Comparison of ENCODE assay signal across 21 mouse cellular contexts in the genomic region with DNA sequence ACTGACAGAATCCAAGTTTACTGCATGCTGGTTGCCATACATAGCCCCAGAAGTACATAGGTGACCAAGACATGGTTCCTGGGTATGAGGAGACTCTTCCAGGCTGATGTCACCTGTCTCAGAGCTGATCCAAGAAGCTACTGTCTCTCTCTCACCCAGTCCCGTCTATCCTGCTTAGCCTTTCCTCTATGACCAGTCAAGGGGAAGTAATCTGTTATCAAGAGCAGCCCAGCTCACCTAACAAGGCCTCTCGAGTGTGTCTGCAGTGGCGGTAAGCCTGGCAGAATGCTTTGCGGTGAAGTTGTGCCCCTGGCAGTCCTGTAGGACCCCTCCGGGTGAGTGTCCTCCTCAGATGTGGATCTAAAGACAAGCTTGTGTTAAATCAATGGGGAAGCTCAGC.
DNase-seq lines count a peak whose midpoint lies in the region; ATAC-seq and TF ChIP-seq lines count a peak whose summit lies in the region.
"Had no signal": no experiment of that assay in that cellular context is flagged by ENCODE, and none has a peak within 500 bp of the region (broad histone marks: within the 10 kb centered on the region; RNA-seq: fewer than 3 reads in every experiment).

No protein-coding gene starts in this region.

- no peak overlapping the region for H3K4me3 ChIP-seq in forebrain, embryonic 13.5 days
- H3K4me3 ChIP-seq in forebrain, embryonic 12.5 days (replicated peaks), result no peak overlapping the region
- no peak overlapping the region for H3K4me3 ChIP-seq in MEL (ENCODE audit: control insufficient read depth in 1 of 2, insufficient read depth in 1 of 2, low read depth in 2 of 2, low read length in 2 of 2)
- no peak overlapping the region for H3K4me3 ChIP-seq in cerebellum, adult 2 months (replicated peaks; ENCODE audit: insufficient read depth, low read depth, low read length)
- H3K4me3 ChIP-seq: embryonic facial prominence, embryonic 10.5 days; embryonic facial prominence, embryonic 12.5 days had no signal

- no peak for ATAC-seq in forebrain, embryonic 13.5 days
- no peak for ATAC-seq in forebrain, embryonic 12.5 days (ENCODE audit: low FRiP score)
- ATAC-seq: activated CD4-positive, CD25-positive, alpha-beta regulatory T cell, adult 4 months; forebrain, embryonic 14.5 days; forebrain, postnatal 0 days; Patski had no signal

- no peak for TF ChIP-seq POLR2A in MEL (IDR thresholded peaks at IDR 0.05; ENCODE audit: control insufficient read depth in 1 of 2, insufficient read depth in 1 of 2, low read depth in 1 of 2, low read length in 2 of 2, poor library complexity in 1 of 2)
- TF ChIP-seq POLR2A in cerebellum, adult 2 months (IDR thresholded peaks at IDR 0.05; ENCODE audit: borderline replicate concordance, insufficient read depth, low read length), result no peak

- no peak overlapping the region for H3K4me2 ChIP-seq in forebrain, embryonic 13.5 days
- H3K4me2 ChIP-seq in forebrain, embryonic 12.5 days, result no peak overlapping the region
- H3K4me2 ChIP-seq: embryonic facial prominence, embryonic 12.5 days had no signal

- peaks cover 30% of the 10 kb centered on the region for H3K4me1 ChIP-seq in forebrain, embryonic 13.5 days
- peaks cover 25% of the 10 kb centered on the region for H3K4me1 ChIP-seq in forebrain, embryonic 12.5 days
- peaks cover 20 to 24% of the 10 kb centered on the region in 2 experiments for H3K4me1 ChIP-seq in MEL (ENCODE audit: control insufficient read depth in 1 of 2, insufficient read depth in 2 of 2, low read length in 2 of 2)
- peaks cover 10% of the 10 kb centered on the region for H3K4me1 ChIP-seq in cerebellum, adult 2 months (ENCODE audit: control insufficient read depth, insufficient read depth, low read length)

- 0 out of 2 replicates have a peak overlapping the region, but pooled peaks have one; percentile 7 for H3K27ac ChIP-seq in forebrain, embryonic 13.5 days
- H3K27ac ChIP-seq in forebrain, embryonic 12.5 days, result no peak overlapping the region
- H3K27ac ChIP-seq in MEL (ENCODE audit: control insufficient read depth, low read depth, low read length), result no peak overlapping the region
- H3K27ac ChIP-seq in cerebellum, adult 2 months (ENCODE audit: insufficient read depth, low read length), result no peak overlapping the region
- H3K27ac ChIP-seq: embryonic facial prominence, embryonic 10.5 days; embryonic facial prominence, embryonic 12.5 days had no signal

- H3K9me3 ChIP-seq in forebrain, embryonic 13.5 days (replicated peaks), result peaks cover 6% of the 10 kb centered on the region; the same call in 1 of the 2 replicates
- no peaks in the 10 kb centered on the region for H3K9me3 ChIP-seq in forebrain, embryonic 12.5 days
- H3K9me3 ChIP-seq in MEL (replicated peaks; ENCODE audit: insufficient read depth, low read length), result no peaks in the 10 kb centered on the region
- H3K9me3 ChIP-seq: embryonic facial prominence, embryonic 10.5 days; embryonic facial prominence, embryonic 12.5 days had no signal

- 42% methylated on average over 5 of the region's 5 CpGs for WGBS in forebrain, embryonic 13.5 days
- WGBS in forebrain, embryonic 12.5 days, result 47% methylated on average over 5 of the region's 5 CpGs
- 80% methylated on average over 5 of the region's 5 CpGs for WGBS in cerebellum, adult 2 months

- no peaks in the 10 kb centered on the region for H3K79me2 ChIP-seq in MEL (ENCODE audit: control insufficient read depth, insufficient read depth, low read length, poor library complexity)

- DNase-seq in MEL (ENCODE audit: low read depth, low spot score), result peak; percentile 62
- DNase-seq in retina, embryonic 14.5 days (ENCODE audit: low spot score), result peak; percentile 51
- no peak for DNase-seq in cerebellum, adult 2 months
- no peak for DNase-seq in heart, postnatal 10 days
- DNase-seq in adrenal gland, adult 18-20 months (ENCODE audit: low spot score in 2 of 2), result no peak
- DNase-seq: adrenal gland, adult 2 months; adrenal gland, postnatal 10 days; adrenal gland, postnatal 25 days; cerebellum, adult 11 months; cerebellum, adult 18-20 months; cerebellum, adult 9-10 months; cerebellum, postnatal 10 days; cerebellum, postnatal 25 days; forebrain, postnatal 0 days had no signal

- no peak for TF ChIP-seq RAD21 in MEL (IDR thresholded peaks at IDR 0.05; ENCODE audit: low read depth, low read length)

- no peak for TF ChIP-seq CTCF in MEL (IDR thresholded peaks at IDR 0.05 in 2 of 3, conservative IDR thresholded peaks at IDR 0.05 in 1 of 3; ENCODE audit: control insufficient read depth in 1 of 3, insufficient read depth in 1 of 3, low read depth in 2 of 3, low read length in 3 of 3, poor library complexity in 1 of 3, severe bottlenecking in 1 of 3)
- no peak for TF ChIP-seq CTCF in cerebellum, adult 2 months (IDR thresholded peaks at IDR 0.05; ENCODE audit: borderline replicate concordance, insufficient read depth, low read depth, low read length)

- 0 out of 4 replicates have a peak, but pooled peaks have one; percentile 19 to 21 for TF ChIP-seq EP300 in MEL (IDR thresholded peaks at IDR 0.05; ENCODE audit: low read depth in 1 of 2, low read length in 2 of 2)

- intact Hi-C loops in heart, postnatal 10 days (cut with DNase I), result no loop called here

- no peaks in the 10 kb centered on the region for H3K27me3 ChIP-seq in forebrain, embryonic 13.5 days
- no peaks in the 10 kb centered on the region for H3K27me3 ChIP-seq in forebrain, embryonic 12.5 days
- no peaks in the 10 kb centered on the region for H3K27me3 ChIP-seq in MEL (ENCODE audit: control insufficient read depth in 1 of 2, insufficient read depth in 2 of 2, low read length in 2 of 2)
- no peaks in the 10 kb centered on the region for H3K27me3 ChIP-seq in cerebellum, adult 2 months (ENCODE audit: control insufficient read depth, insufficient read depth, low read length)
- H3K27me3 ChIP-seq: embryonic facial prominence, embryonic 12.5 days; Patski had no signal

- no peaks in the 10 kb centered on the region for H3K36me3 ChIP-seq in forebrain, embryonic 13.5 days (ENCODE audit: poor library complexity, severe bottlenecking)
- no peaks in the 10 kb centered on the region for H3K36me3 ChIP-seq in forebrain, embryonic 12.5 days (replicated peaks)
- peaks cover 0 to 16% of the 10 kb centered on the region in 2 experiments; a peak in 2 of 4 replicates for H3K36me3 ChIP-seq in MEL (ENCODE audit: control insufficient read depth in 1 of 2, insufficient read depth in 2 of 2, low read length in 2 of 2)
- H3K36me3 ChIP-seq: embryonic facial prominence, embryonic 10.5 days; embryonic facial prominence, embryonic 12.5 days had no signal

- no peak overlapping the region for H3K9ac ChIP-seq in forebrain, embryonic 13.5 days
- H3K9ac ChIP-seq in forebrain, embryonic 12.5 days, result no peak overlapping the region
- no peak overlapping the region for H3K9ac ChIP-seq in MEL (ENCODE audit: control insufficient read depth, low read depth, low read length, poor library complexity, severe bottlenecking)
- H3K9ac ChIP-seq: embryonic facial prominence, embryonic 12.5 days; forebrain, postnatal 0 days had no signal

TF ChIP-seq in MEL, 35 proteins besides CTCF, POLR2A, EP300 and RAD21:
- no peak for TF ChIP-seq UBTF (IDR thresholded peaks at IDR 0.05; ENCODE audit: borderline replicate concordance, insufficient read depth, low read depth, low read length)
- 0 out of 2 replicates have a peak, but pooled peaks have one; percentile 16 for TF ChIP-seq GATA1 (IDR thresholded peaks at IDR 0.05; ENCODE audit: low read depth, low read length)
- TF ChIP-seq TAL1 (IDR thresholded peaks at IDR 0.05; ENCODE audit: low read length), result 0 out of 2 replicates have a peak, but pooled peaks have one; percentile 6
- TF ChIP-seq TCF12 (IDR thresholded peaks at IDR 0.05; ENCODE audit: low read depth, low read length), result 0 out of 2 replicates have a peak, but pooled peaks have one; percentile 26
- TF ChIP-seq MAFK (IDR thresholded peaks at IDR 0.05; ENCODE audit: borderline replicate concordance, low read depth, low read length), result no peak
TF ChIP-seq in MEL: peak in this region for 3.

Comparison
In these comparisons a context has a peak if more than half of its experiments do, and no peak if none do; other contexts are left out.
1. DNase-seq: peak in MEL (single experiment) and retina, embryonic 14.5 days (single experiment); none in cerebellum, adult 2 months (0 of 2), heart, postnatal 10 days (0 of 2) and adrenal gland, adult 18-20 months (0 of 2).